Mouse (Mus musculus): ENCODE results near the gene St3gal6.
"Not testable (repeated sequence)": the region's sequence is repeated elsewhere in the genome, so short reads cannot be mapped to it uniquely, and the experiment has no call there.

Gene St3gal6

DNA sequence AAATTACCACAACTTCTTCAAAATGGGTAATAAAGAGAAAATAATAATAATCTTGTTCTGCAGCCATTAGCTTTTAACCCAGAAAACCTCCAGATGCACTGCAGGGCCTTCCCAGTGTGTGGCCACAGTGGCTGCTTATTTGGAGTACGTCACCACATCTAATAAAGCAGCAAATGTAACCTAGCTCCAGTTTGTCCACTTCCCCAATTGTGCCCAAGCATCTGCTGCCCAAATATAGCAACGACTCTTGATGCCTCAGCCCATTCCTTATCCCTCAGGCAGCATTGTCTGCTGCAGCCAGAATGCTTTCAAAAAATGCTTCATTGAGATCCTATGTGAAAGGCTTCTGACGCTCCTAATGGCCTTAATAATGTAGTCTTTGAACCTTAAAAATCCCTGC lies 49.2 kb downstream of the St3gal6 start:
- DNase-seq: no peak

DNA sequence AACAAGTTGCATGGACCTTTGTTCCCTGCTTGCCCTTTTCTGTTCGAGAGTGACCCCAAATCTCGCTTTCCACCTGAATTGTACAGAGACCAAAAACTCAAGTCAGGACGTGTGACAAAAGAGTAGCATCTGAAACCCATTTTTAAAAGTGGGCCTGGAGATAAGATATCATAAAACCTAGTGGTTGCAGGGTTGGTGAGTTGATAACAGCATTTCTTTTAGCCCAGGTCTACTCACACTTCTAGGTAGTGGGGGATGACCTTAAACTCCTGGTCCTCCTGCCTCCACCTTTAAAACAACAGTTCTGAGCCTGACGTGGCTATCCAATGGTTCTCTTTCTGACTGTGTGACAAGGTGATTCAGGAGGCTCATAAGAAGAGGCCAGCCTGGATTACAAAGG lies 53.2 kb downstream of the St3gal6 start:
- no peak for DNase-seq

DNA sequence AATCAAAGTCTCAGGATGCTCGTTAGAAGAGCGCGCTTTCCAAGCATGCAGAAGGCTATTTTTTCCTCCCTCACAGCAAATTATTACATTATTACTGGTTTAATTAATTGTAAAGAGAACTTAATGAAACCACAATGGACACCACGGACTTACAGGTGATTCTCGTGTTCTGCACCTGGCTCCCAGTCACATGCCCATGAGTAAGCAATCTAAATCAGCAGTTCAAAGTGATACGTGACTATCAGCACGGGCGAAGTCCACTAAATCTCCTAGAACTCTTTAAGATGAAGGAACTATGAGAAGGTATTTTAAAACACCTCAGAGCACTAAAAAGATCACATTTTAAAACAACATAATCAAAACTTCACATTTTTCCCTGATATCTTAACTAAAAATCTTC lies 54.0 kb downstream of the St3gal6 start:
- no peak for DNase-seq

DNA sequence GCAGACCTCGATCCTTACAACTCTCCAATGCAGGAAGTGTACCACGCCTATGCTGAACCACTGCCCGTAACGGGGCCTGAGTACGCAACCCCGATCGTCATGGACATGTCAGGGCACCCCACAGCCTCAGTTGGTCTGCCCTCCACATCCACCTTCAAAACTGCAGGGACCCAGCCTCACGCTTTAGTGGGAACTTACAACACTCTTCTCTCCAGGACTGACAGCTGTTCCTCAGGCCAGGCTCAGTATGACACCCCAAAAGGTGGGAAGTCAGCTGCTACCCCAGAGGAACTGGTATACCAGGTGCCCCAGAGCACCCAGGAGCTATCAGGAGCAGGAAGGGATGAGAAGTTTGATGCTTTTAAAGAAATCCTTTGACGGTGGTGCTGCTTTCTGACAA lies 58.6 kb downstream of the St3gal6 start:
- no peak for DNase-seq

DNA sequence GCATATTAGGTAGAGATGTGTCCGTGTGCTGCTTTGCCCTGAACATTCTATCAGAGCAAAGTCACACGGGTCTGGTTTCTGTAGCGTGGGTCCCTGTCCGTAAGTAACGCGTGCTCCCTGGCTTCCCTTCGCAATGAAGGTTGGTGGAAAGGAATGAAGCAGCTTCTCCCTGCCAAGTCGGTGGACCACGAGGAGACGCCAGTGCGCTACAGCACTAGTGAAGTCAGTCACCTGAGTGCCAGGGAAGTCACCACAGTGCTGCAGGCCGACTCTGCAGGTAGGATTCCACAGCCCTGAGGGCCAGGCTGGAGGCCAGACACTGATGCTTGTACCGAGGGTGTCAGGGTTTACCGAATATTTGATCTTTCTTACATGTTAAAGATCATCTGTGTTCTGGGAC lies 60.0 kb downstream of the St3gal6 start:
- peak; percentile 52 to 59 for DNase-seq

DNA sequence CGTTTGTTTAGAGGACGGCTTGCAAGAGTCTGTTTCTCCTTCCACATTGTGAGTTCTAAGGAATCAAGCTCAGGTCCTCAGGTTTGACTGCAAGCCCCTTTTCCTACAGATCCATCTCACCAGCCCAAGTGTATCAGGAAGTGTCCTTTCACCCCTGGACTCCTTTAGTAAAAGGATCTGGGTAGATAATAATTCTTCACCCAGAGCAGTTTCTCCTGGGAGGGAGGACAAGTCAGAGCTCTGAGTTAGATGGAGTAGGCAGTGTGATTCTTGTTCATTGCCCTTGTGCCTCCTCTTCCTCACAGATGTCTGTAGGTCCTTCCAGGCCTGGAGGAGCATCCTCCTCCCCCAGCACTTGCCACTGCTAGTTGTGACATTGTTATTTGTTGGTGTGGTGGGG lies 61.5 kb downstream of the St3gal6 start:
- no peak for DNase-seq

DNA sequence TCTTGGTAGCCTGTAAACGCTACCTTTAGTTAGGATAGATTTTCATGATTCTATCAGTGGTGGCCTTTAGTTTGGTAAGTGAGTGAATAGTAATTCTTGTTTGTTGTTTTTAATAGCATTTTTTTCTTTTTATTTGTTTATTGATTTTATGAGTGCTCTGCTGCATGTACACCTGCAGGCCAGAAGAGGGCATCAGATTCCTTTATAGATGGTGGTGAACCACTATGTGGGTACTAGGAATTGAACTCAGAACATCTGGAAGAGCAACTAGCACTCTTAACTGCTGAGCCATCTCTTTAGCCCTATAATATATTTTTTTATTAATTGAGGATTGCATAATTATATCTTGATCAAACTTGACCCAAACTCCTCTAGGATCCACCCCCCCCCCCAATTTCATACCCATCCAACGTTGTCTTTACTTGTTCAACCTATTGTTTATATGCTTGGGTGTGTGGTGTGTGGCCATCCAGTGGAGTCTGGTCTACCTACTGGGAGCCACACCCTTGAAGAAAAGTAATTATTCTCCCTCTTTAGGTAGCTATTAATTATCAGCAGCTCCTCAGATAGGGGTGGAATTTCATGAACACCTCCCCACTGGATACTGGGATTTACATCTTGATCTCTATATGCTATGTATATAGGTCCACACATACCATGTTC lies 62.1 kb downstream of the St3gal6 start:
- DNase-seq: no peak

DNA sequence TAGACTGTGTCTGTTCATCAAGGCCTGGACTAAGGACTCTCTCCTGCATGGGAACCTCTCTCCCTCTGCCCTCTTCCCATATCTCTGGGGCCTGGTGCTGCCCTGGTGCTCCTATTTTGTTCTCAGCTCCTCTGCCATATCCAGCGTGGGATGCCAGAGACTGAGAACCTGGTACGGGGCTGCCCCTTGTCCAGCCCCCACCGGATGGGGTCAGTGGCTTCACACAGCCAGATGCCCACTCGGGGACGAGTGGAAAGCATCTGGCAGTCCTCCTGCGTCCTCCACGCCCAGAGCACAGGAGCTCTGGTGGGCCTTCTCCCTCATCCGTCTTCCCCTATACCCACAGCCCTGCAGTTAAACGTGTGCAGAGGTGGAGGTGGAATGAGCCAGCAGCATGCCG lies 63.7 kb downstream of the St3gal6 start:
- DNase-seq: no peak

DNA sequence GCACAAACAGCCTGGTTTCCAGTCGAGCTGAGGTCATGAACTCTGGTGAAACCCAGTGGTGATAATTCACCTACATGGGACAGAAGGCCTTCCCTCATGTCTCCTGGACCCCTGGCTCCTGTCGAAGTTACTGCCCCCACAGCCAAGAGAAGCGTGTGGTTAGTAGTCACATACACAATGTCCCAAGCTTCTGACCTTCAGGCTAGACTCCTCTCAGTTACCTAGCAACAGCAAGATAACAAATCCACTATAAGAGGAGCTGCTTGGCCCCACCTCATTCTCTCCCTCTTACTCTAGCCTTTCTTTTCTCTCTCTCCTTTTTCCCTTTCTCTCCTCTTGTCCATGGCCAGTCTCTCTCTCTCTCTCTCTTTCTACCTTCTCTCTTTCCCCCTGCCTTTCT lies 64.1 kb downstream of the St3gal6 start:
- not testable (repeated sequence) for DNase-seq

DNA sequence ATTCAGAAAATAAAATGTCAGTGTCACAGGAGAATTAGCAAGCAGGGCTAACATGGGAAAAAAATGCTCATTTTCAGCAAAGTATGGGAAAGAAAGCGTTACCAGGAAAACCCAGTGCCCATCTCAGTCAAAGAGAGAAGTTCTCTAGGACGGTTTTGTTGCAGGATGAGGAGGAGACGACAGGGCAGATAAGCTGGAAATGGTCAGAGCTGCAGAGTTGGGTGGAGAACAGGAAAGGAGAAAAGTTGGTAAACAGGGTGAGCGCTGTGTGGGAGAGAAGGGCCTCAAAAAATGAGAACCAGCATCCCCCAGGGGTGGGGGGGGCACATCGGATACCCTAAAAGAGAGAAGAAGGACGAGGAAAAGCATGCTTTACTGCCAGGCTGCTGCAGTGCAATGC lies 67.1 kb downstream of the St3gal6 start:
- DNase-seq: no peak

DNA sequence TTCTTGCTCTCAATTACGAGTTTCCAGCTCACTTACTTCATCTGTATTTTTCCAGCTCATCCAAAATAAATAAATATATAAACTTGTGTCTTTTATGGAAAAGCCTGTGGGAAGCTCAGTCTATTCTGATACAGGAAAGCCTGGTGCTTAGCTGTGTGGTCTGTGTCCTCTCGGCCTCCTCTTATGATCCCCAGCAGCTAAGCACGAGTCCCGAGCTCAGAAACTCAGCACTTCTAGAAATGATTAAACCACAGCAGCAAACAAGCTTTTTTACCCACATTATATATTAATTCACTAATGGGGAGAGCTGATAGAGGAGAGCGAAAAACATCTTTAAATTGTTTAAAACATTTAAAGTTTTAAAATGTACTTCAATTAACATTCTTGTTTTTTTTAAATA lies 67.6 kb downstream of the St3gal6 start:
- peak; percentile 32 to 37 for DNase-seq

DNA sequence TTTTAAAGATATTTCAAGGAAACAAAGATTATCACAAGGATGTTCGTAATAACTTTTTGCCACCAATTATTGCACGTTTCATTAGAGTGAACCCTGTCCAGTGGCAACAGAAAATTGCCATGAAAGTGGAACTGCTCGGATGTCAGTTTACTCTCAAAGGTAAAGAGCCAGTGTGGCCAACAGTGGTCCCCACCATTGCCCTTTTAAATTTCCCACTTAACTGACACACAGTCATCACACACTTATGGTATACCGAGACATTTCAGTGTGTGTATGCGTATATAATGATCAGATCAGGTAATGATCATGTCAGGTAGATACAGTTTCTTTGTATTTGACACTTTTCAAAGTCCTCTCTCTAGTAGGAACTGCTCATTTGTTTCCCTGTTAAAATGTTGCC lies 68.9 kb downstream of the St3gal6 start:
- DNase-seq: no peak

DNA sequence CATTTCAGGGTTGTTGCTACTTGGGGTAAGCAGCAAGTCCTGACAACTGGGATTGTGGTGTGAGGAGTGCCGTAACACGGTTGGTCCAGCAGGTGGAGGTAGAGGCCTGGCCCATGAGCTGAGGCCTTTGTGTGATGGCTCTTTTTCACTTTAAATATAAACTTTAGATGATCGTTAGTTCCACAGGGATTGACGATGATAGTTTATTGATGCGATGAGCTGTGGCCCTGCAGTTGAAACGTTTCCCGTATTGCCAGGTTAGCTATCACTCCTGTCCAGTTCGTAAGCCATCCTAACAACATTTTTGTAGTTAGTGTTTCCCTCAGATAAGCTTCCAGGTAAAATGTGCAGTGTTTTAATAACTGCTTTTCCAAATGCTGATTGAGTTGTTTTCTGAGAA lies 69.4 kb downstream of the St3gal6 start:
- peak; percentile 41 to 71 for DNase-seq

DNA sequence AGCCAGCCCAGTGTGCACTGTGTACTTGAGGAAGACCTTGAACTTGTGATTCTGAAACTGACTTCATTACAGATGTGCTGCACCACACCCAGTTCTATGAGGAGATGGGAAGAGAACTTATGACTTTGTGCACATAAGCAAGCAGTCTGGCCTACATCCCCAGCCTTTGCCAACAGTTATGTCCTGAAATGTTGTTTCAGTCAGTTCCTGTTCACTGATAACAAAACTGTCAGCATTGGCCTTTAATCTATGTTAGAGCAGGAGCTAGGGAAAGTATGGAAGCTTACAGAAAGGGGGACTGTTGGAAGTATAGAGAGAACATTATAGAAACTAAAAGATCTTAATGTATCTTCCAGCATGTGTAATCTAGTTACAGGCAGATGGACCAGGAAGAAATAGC lies 70.2 kb downstream of the St3gal6 start:
- no peak for DNase-seq

DNA sequence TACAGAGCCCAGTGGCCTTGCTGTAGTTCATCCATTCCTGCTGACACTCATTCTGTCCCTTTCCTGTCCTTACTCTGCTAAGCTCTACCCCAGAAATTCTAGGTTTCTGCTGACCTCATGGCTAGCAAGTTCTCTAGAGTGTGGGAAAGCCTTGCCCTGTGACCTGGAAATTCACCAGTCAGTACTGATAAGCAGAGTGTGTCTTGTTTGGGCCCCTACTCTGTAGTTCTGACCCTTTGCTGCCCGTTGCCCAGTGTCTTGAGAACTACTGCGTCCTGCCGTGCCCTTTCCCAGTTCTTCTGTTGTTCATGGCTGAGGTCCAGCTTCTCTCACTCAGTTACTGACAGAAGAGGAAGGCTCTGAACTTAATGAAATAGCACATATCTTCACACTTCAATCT lies 70.9 kb downstream of the St3gal6 start:
- DNase-seq: peak; percentile 30 to 34

DNA sequence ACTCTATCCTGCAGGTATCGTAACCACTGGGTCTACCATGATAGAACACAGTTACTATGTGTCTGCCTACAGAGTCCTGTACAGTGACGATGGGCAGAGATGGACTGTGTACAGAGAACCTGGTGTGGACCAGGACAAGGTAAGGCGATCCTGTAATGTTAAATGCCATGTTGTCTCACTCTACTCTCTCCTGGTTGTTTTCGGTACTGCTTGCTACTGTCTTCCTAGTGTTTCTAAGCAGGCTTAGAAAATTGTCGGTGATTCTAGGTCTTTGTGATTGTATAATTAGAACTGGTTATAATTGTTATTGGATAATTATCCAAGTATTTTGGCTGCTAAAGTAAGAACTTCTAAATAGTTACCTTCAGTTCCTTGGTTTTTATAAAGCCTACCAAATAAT lies 72.4 kb downstream of the St3gal6 start:
- no peak for DNase-seq

DNA sequence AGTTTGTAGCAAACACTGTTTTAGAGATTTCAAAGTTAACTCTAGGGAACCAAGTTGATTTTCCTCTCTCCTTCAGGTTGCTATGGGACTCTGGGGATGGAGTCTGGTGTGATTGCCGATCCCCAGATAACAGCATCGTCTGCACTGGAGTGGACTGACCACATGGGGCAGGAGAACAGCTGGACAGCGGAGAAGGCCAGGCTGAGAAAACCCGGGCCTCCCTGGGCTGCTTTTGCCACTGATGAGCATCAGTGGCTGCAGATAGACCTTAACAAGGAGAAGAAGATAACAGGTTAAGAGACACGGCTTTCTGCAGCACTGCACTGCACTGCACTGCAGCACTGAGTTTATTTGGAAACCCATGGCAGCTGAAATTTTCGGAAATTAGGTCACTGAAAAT lies 73.4 kb downstream of the St3gal6 start:
- no peak for DNase-seq

DNA sequence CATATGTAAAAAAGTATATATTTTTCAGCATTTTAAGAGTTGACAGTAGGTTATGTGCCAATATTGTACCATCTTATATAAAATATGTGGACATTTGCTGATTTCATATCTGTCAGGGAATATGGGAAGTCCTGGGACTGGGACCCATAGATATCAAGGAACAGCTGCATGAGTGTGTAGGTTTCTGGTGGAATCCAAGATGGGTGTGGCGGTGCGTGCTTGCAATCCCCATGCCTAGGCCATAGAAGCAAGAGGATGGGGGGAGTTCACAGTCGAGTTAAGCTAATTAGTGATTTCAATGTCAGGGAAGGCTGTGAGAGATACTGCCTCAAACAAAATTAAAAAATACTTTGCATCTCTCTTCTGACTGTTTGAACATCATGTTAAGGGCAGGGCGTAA lies 75.0 kb downstream of the St3gal6 start:
- DNase-seq: no peak

DNA sequence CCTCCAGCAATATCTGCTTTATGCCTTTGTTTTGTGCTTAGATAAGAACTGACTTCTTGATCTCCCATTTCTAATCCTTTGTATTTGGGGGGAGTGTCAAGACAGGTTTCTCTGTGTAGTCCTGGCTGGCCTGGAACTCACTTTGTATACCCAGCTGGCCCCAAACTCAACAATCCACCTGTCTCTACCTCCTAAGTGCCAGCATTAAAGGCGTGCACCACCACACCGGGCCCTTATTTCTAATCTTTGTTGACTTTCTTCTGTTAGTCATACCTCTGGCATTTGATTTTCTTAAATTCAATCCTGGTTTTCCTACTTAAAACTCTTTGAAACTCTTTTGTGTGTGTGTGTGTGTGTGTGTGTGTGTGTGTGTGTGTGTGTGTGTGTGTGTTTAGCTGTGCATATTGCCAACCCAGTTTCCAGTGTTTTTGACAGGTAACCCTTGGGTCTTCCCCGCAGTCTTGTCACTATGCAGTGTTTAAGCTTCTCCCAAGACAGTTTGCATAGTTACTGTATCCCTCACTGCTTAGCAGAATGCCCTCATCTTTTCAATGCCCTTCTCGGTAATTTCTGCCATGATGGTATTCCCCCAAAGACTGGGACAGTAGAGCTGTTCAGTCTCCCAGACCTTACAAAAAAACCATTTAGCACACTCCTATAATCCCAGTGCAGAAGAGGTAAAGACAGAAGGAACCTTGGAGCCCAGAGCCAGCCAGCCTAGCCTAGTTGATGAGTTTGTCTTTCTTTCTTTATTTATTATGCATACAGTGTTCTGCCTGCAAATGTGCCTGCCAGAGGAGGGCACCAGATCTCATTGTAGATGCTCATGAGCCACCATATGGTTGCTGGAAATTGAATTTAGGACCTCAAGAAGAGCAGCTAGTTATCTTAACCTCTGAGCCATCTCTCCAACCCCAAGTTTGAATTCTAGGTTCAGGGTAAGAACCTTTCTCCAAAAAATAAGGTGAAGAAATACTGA lies 77.5 kb downstream of the St3gal6 start:
- DNase-seq: no peak

DNA sequence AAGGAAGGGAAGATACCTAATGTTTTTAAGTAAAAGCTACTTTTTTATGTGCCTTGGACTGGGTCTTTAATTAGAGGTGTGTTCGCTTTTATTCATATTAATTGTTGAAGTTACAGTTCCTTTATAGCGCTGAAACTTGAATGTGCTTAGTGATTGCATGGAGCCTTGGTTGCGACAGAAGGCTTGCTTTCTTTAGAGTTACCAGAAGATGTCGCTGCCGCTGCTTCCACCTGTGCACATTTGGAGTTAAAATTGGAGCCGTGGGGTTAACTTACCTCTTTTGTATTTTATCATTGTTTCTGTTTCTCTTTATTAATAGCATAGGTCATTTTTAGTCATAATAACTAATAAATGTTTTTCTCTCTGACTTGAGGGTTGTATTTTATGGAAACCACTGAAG lies 79.3 kb downstream of the St3gal6 start:
- no peak for DNase-seq

DNA sequence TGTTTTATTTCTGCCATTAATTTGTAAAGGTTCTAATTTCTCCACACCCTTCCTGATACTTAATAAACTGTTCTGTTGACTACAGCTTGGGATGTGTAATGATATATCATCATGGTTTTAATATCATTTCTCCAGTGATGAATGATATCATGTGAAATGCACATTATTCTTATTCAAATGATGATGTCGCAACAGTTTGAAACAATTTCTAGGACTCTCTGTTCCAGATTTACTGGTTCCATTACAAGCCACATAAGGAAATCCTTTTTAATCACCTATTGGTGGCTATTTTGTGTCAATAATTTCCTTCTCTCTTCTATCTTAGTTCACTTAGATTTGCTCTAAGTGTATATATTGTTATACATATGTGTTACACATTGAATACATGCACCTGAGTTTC lies 91.7 kb downstream of the St3gal6 start:
- no peak for DNase-seq

DNA sequence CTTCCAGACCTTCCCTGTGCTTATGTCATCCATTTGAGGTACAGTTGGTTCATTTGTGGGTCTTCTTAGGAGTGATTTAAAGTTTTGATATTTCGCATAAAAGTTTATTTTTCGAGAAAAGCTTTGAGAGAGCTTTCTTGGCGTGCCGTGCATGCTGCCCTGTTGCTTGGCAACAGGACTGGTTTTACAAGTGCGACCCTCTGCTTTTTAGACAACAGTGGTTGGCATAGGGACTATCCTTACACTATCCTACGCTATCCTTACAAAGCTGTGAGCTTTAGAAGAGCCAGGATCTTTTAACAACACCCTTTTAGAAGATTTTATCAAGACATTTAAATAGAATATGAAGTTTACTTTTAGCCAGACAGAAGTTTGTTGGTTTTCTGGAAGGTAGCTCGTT lies 93.8 kb downstream of the St3gal6 start:
- no peak for DNase-seq

DNA sequence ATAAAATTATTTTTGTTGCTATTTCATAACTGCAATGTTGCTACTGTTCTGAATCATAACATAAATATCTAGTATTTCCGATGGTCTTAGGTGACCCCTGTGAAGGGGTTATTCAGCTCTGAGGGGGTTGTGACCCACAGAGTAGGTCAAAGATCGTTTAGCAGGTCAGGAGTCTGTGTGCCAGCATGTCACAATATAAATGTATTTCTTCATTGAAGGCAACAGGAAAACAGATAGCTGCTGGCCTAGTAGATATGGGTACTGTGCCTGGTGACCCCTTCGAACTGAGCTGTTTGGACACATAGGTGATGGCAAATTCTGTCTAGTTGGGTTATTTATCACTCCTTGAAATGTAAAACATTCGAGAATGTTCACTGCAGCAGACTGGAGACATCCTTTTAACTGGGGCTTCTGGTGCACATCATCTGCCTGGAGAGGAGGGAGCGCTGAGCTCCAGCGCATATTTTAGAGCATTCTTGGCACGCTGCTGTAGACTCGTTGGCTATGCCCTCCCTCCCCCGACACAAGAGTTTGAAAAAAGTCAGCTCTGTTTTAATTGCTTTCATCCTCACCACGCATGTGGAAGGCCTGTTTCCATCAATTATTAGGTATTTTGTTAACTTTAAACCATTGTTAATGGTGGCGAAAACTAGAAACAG lies 102.2 kb downstream of the St3gal6 start:
- peak in 1 of 2 experiments; percentile 43 for DNase-seq
